20 mouse cellular contexts compared by ENCODE assay signal in the genomic region with DNA sequence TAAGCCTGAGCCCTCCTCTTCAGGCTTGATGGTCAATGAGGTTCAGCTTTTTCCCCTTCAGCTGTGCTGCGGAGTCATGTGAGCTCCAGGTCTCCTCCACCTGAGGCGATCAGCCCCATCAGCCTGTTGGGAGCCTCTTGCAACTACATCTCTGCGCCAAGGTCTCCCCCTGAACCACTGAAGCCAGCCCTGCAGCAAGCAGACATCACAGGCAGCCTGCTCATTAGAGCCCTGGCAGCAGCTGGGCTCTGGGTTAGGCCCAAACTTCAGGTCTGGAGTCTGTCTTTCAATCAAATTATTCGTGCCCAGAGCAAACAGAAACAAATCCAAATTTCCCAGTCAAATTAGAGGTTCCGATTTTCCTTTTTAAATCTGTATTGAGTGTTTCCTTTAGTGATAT.
DNase-seq lines count a peak whose midpoint lies in the region; ATAC-seq lines count a peak whose summit lies in the region.
"Had no signal": no experiment of that assay in that cellular context is flagged by ENCODE, and none has a peak within 500 bp of the region (broad histone marks: within the 10 kb centered on the region; RNA-seq: fewer than 3 reads in every experiment).

No protein-coding gene starts in this region.

- H3K9me3 ChIP-seq in hindbrain, embryonic 13.5 days, result no peaks in the 10 kb centered on the region
- H3K9me3 ChIP-seq in hindbrain, embryonic 11.5 days (ENCODE audit: control insufficient read depth, low read length), result no peaks in the 10 kb centered on the region
- H3K9me3 ChIP-seq in midbrain, embryonic 13.5 days, result no peaks in the 10 kb centered on the region
- H3K9me3 ChIP-seq in midbrain, embryonic 11.5 days (ENCODE audit: control insufficient read depth, low read length), result peaks cover 2% of the 10 kb centered on the region; the same call in 1 of the 2 replicates
- H3K9me3 ChIP-seq: embryonic facial prominence, embryonic 12.5 days; heart, embryonic 15.5 days; intestine, embryonic 15.5 days had no signal

- no peaks in the 10 kb centered on the region for H3K36me3 ChIP-seq in hindbrain, embryonic 13.5 days
- no peaks in the 10 kb centered on the region for H3K36me3 ChIP-seq in hindbrain, embryonic 11.5 days (ENCODE audit: control insufficient read depth, insufficient read depth, low read length)
- H3K36me3 ChIP-seq in midbrain, embryonic 13.5 days, result no peaks in the 10 kb centered on the region
- no peaks in the 10 kb centered on the region for H3K36me3 ChIP-seq in midbrain, embryonic 11.5 days (ENCODE audit: control insufficient read depth, insufficient read depth, low read length)
- H3K36me3 ChIP-seq: embryonic facial prominence, embryonic 12.5 days; heart, embryonic 15.5 days; intestine, embryonic 15.5 days; limb, embryonic 12.5 days had no signal

- peak overlapping the region; percentile 61; the same call in 1 of the 2 replicates for H3K27ac ChIP-seq in hindbrain, embryonic 13.5 days
- H3K27ac ChIP-seq in hindbrain, embryonic 11.5 days (ENCODE audit: low read depth, low read length), result no peak overlapping the region
- H3K27ac ChIP-seq in midbrain, embryonic 13.5 days, result peak overlapping the region; percentile 42; the same call in 1 of the 2 replicates
- no peak overlapping the region for H3K27ac ChIP-seq in midbrain, embryonic 11.5 days (ENCODE audit: low read depth, low read length)
- H3K27ac ChIP-seq: embryonic facial prominence, embryonic 12.5 days; heart, embryonic 15.5 days; intestine, embryonic 15.5 days; limb, embryonic 12.5 days had no signal

- peaks cover 7% of the 10 kb centered on the region; the same call in 1 of the 2 replicates for H3K4me1 ChIP-seq in hindbrain, embryonic 13.5 days (replicated peaks)
- H3K4me1 ChIP-seq in hindbrain, embryonic 11.5 days (replicated peaks; ENCODE audit: control insufficient read depth, insufficient read depth, low read length), result no peaks in the 10 kb centered on the region
- peaks cover 7% of the 10 kb centered on the region for H3K4me1 ChIP-seq in midbrain, embryonic 13.5 days (replicated peaks)
- H3K4me1 ChIP-seq in midbrain, embryonic 11.5 days (ENCODE audit: control insufficient read depth, insufficient read depth, low read length), result no peaks in the 10 kb centered on the region
- H3K4me1 ChIP-seq: embryonic facial prominence, embryonic 12.5 days; heart, embryonic 15.5 days; intestine, embryonic 15.5 days; limb, embryonic 12.5 days had no signal

- WGBS in hindbrain, embryonic 13.5 days, result 67% methylated on average over 5 of the region's 5 CpGs
- WGBS in hindbrain, embryonic 11.5 days, result 73% methylated on average over 5 of the region's 5 CpGs
- 58% methylated on average over 5 of the region's 5 CpGs for WGBS in midbrain, embryonic 13.5 days
- 72% methylated on average over 5 of the region's 5 CpGs for WGBS in midbrain, embryonic 11.5 days

- peak; percentile 56 to 62 for DNase-seq in cerebellum, postnatal 10 days
- no peak for DNase-seq in cerebellum, postnatal 25 days
- DNase-seq in hindbrain, embryonic 11.5 days (ENCODE audit: low spot score), result no peak
- DNase-seq in midbrain, embryonic 11.5 days (ENCODE audit: low spot score, missing footprints), result no peak
- DNase-seq in retina, postnatal 1 day, result peak; percentile 42
- DNase-seq: adrenal gland, postnatal 10 days; cerebellum, adult 8-10 months; kidney, adult 8-10 months; kidney, postnatal 10 days; liver, postnatal 0 days; lung, postnatal 10 days had no signal

- no peak for ATAC-seq in hindbrain, embryonic 13.5 days (ENCODE audit: low FRiP score)
- ATAC-seq in hindbrain, embryonic 11.5 days (ENCODE audit: low FRiP score), result no peak
- peak; percentile 80 for ATAC-seq in midbrain, embryonic 13.5 days
- no peak for ATAC-seq in midbrain, embryonic 11.5 days (ENCODE audit: low FRiP score)
- ATAC-seq in megakaryocyte, adult 5-6 weeks (ENCODE audit: poor library complexity, severe bottlenecking), result no peak
- ATAC-seq: intestine, embryonic 15.5 days; liver, postnatal 0 days had no signal

- no peak overlapping the region for H3K9ac ChIP-seq in hindbrain, embryonic 13.5 days
- no peak overlapping the region for H3K9ac ChIP-seq in hindbrain, embryonic 11.5 days (ENCODE audit: low read depth, low read length)
- no peak overlapping the region for H3K9ac ChIP-seq in midbrain, embryonic 13.5 days (replicated peaks)
- no peak overlapping the region for H3K9ac ChIP-seq in midbrain, embryonic 11.5 days (ENCODE audit: low read length)
- H3K9ac ChIP-seq: embryonic facial prominence, embryonic 12.5 days; heart, embryonic 15.5 days; intestine, embryonic 15.5 days; limb, embryonic 12.5 days; liver, postnatal 0 days had no signal

- no peaks in the 10 kb centered on the region for H3K27me3 ChIP-seq in hindbrain, embryonic 13.5 days
- no peaks in the 10 kb centered on the region for H3K27me3 ChIP-seq in hindbrain, embryonic 11.5 days (ENCODE audit: control insufficient read depth, insufficient read depth, low read length)
- no peaks in the 10 kb centered on the region for H3K27me3 ChIP-seq in midbrain, embryonic 13.5 days
- no peaks in the 10 kb centered on the region for H3K27me3 ChIP-seq in midbrain, embryonic 11.5 days (ENCODE audit: control insufficient read depth, insufficient read depth, low read length)
- H3K27me3 ChIP-seq: embryonic facial prominence, embryonic 12.5 days; heart, embryonic 15.5 days; limb, embryonic 12.5 days had no signal

- H3K4me3 ChIP-seq in hindbrain, embryonic 13.5 days, result no peak overlapping the region
- H3K4me3 ChIP-seq in hindbrain, embryonic 11.5 days (ENCODE audit: low read depth, low read length), result no peak overlapping the region
- H3K4me3 ChIP-seq in midbrain, embryonic 13.5 days (replicated peaks), result no peak overlapping the region
- no peak overlapping the region for H3K4me3 ChIP-seq in midbrain, embryonic 11.5 days (ENCODE audit: low read depth, low read length)
- H3K4me3 ChIP-seq: embryonic facial prominence, embryonic 12.5 days; erythroblast, embryonic 14.5 days; heart, embryonic 15.5 days; intestine, embryonic 15.5 days; limb, embryonic 12.5 days had no signal

- H3K4me2 ChIP-seq in hindbrain, embryonic 13.5 days, result no peak overlapping the region
- no peak overlapping the region for H3K4me2 ChIP-seq in hindbrain, embryonic 11.5 days (replicated peaks; ENCODE audit: low read depth, low read length)
- H3K4me2 ChIP-seq in midbrain, embryonic 13.5 days (replicated peaks), result no peak overlapping the region
- no peak overlapping the region for H3K4me2 ChIP-seq in midbrain, embryonic 11.5 days
- H3K4me2 ChIP-seq: embryonic facial prominence, embryonic 12.5 days; heart, embryonic 15.5 days; intestine, embryonic 15.5 days; limb, embryonic 12.5 days; liver, embryonic 11.5 days had no signal

Comparison
In these comparisons a context has a peak if more than half of its experiments do, and no peak if none do; other contexts are left out.
1. DNase-seq: peak in cerebellum, postnatal 10 days (2 of 2) and retina, postnatal 1 day (single experiment); none in cerebellum, postnatal 25 days (0 of 2), hindbrain, embryonic 11.5 days (single experiment) and midbrain, embryonic 11.5 days (single experiment).
2. H3K27ac ChIP-seq: peak in hindbrain, embryonic 13.5 days (single experiment) and midbrain, embryonic 13.5 days (single experiment); none in hindbrain, embryonic 11.5 days (single experiment) and midbrain, embryonic 11.5 days (single experiment).